Mouse (Mus musculus) G1E (cell line): Measurements from ENCODE around the gene Fstl1.

Experiments
- CTCF ChIP-seq: IDR thresholded peaks from 2 replicates; pipeline ENCODE4 v1.5.1; 2012; ENCODE audit warnings: low read depth, low read length, inconsistent platforms, mixed read lengths
- GATA1 ChIP-seq: IDR thresholded peaks from 2 replicates; pipeline ENCODE4 v1.6.1; 2012; ENCODE audit warnings: borderline replicate concordance, low read length, inconsistent platforms, mixed read lengths
- GATA2 ChIP-seq: IDR thresholded peaks from 2 replicates; pipeline ENCODE4 v1.6.1; 2012; ENCODE audit warnings: low read depth, low read length, inconsistent platforms, borderline replicate concordance
- POLR2AphosphoS5 ChIP-seq: IDR thresholded peaks from 2 replicates; pipeline ENCODE4 v1.6.1; 2012; ENCODE audit warnings: low read depth, low read length, inconsistent platforms; ENCODE audit not compliant: insufficient replicate concordance
- TAL1 ChIP-seq: conservative IDR thresholded peaks from 2 replicates; pipeline ENCODE4 v1.6.1; 2012; ENCODE audit warnings: low read depth, low read length, inconsistent platforms, mixed read lengths

GRCm38 (mm10) chr16:37857495-37857894, 80.8 kb downstream of the Fstl1 start:
- TF ChIP-seq CTCF (no peak), TAL1 (no peak), POLR2AphosphoS5 (no peak), GATA1 (no peak), GATA2 (no peak)
